Mouse (Mus musculus): ENCODE measurements at regions not wholly inside any gene's neighbourhood (a gene's known extent, or its start where the extent isn't known, plus 50 kb on each side); places are given as distances from the start of the nearest gene placed in this dataset.

GRCm38 (mm10) chr9:122595120-122595943 is 151.8 kb upstream of the Topaz1 start:
- Histone ChIP-seq H3K36me3 (replicated peaks; ENCODE audit: control insufficient read depth, insufficient read depth) (no peaks in the 10 kb centered on the region), H3K9me3 (ENCODE audit: control insufficient read depth, low read length) (no peaks in the 10 kb centered on the region), H3K9ac (peak overlapping the region; percentile 50), H3K27me3 (ENCODE audit: control insufficient read depth, insufficient read depth, low read length) (0 out of 2 replicates have a peak, but pooled peaks cover 7% of the 10 kb centered on the region), H3K4me3 (replicated peaks; ENCODE audit: low read length) (peak overlapping the region; percentile 29), H3K4me1 (replicated peaks; ENCODE audit: control insufficient read depth, insufficient read depth, low read length) (peaks cover 41% of the 10 kb centered on the region), H3K4me2 (replicated peaks) (peak overlapping the region; percentile 53), H3K27ac (peak overlapping the region; percentile 18; the same call in 1 of the 2 replicates)
- WGBS = 1% methylated on average over 31 of the region's 31 CpGs
- ATAC-seq (ENCODE audit: low FRiP score) (peak; percentile 67), DNase-seq (ENCODE audit: low spot score) (no peak)

- Histone ChIP-seq H3K9ac (no peak overlapping the region), H3K4me3 (replicated peaks; ENCODE audit: low read length) (no peak overlapping the region), H3K36me3 (replicated peaks; ENCODE audit: control insufficient read depth, insufficient read depth) (no peaks in the 10 kb centered on the region), H3K27me3 (ENCODE audit: control insufficient read depth, insufficient read depth, low read length) (no peaks in the 10 kb centered on the region), H3K4me2 (replicated peaks) (no peak overlapping the region), H3K27ac (no peak overlapping the region), H3K4me1 (replicated peaks; ENCODE audit: control insufficient read depth, insufficient read depth, low read length) (no peaks in the 10 kb centered on the region), H3K9me3 (ENCODE audit: control insufficient read depth, low read length) (no peaks in the 10 kb centered on the region)
- WGBS = 89% methylated on average over 2 of the region's 2 CpGs
- DNase-seq (ENCODE audit: low spot score) (no peak), ATAC-seq (ENCODE audit: low FRiP score) (no peak)
Measured at GRCm38 (mm10) chr9:122603106-122603505, 144.0 kb upstream of the Topaz1 start.

- Histone ChIP-seq H3K9ac (no peak overlapping the region), H3K4me1 (replicated peaks; ENCODE audit: control insufficient read depth, insufficient read depth, low read length) (no peaks in the 10 kb centered on the region), H3K36me3 (replicated peaks; ENCODE audit: control insufficient read depth, insufficient read depth) (no peaks in the 10 kb centered on the region), H3K27ac (no peak overlapping the region), H3K4me2 (replicated peaks) (no peak overlapping the region), H3K9me3 (ENCODE audit: control insufficient read depth, low read length) (no peaks in the 10 kb centered on the region), H3K27me3 (ENCODE audit: control insufficient read depth, insufficient read depth, low read length) (no peaks in the 10 kb centered on the region), H3K4me3 (replicated peaks; ENCODE audit: low read length) (no peak overlapping the region)
- DNase-seq (ENCODE audit: low spot score) (no peak), ATAC-seq (ENCODE audit: low FRiP score) (no peak)
- 86% methylated on average over 5 of the region's 5 CpGs for WGBS
Measured at GRCm38 (mm10) chr9:122609616-122610015, 137.5 kb upstream of the Topaz1 start.

GRCm38 (mm10) chr9:122610918-122611317 is 136.2 kb upstream of the Topaz1 start:
- ATAC-seq (ENCODE audit: low FRiP score) = no peak
- no peaks in the 10 kb centered on the region for H3K4me1 ChIP-seq (replicated peaks; ENCODE audit: control insufficient read depth, insufficient read depth, low read length)
- no peak overlapping the region for H3K27ac ChIP-seq
- DNase-seq (ENCODE audit: low spot score) = no peak
- H3K4me2 ChIP-seq (replicated peaks) = no peak overlapping the region
- no peak overlapping the region for H3K9ac ChIP-seq
- H3K9me3 ChIP-seq (ENCODE audit: control insufficient read depth, low read length) = no peaks in the 10 kb centered on the region
- H3K36me3 ChIP-seq (replicated peaks; ENCODE audit: control insufficient read depth, insufficient read depth) = no peaks in the 10 kb centered on the region
- H3K27me3 ChIP-seq (ENCODE audit: control insufficient read depth, insufficient read depth, low read length) = no peaks in the 10 kb centered on the region
- H3K4me3 ChIP-seq (replicated peaks; ENCODE audit: low read length) = no peak overlapping the region
- 95% methylated on average over 10 of the region's 10 CpGs for WGBS

- Histone ChIP-seq H3K9ac (no peak overlapping the region), H3K4me2 (replicated peaks) (no peak overlapping the region), H3K9me3 (ENCODE audit: control insufficient read depth, low read length) (no peaks in the 10 kb centered on the region), H3K27me3 (ENCODE audit: control insufficient read depth, insufficient read depth, low read length) (no peaks in the 10 kb centered on the region), H3K27ac (no peak overlapping the region), H3K36me3 (replicated peaks; ENCODE audit: control insufficient read depth, insufficient read depth) (no peaks in the 10 kb centered on the region), H3K4me3 (replicated peaks; ENCODE audit: low read length) (no peak overlapping the region), H3K4me1 (replicated peaks; ENCODE audit: control insufficient read depth, insufficient read depth, low read length) (no peaks in the 10 kb centered on the region)
- WGBS = 26% methylated on average over 5 of the region's 5 CpGs
- DNase-seq (ENCODE audit: low spot score) (no peak), ATAC-seq (ENCODE audit: low FRiP score) (no peak)
Measured at GRCm38 (mm10) chr9:122614579-122615252, 132.4 kb upstream of the Topaz1 start.

- Histone ChIP-seq H3K36me3 (replicated peaks; ENCODE audit: control insufficient read depth, insufficient read depth) (no peaks in the 10 kb centered on the region), H3K9me3 (ENCODE audit: control insufficient read depth, low read length) (no peaks in the 10 kb centered on the region), H3K27ac (no peak overlapping the region), H3K4me1 (replicated peaks; ENCODE audit: control insufficient read depth, insufficient read depth, low read length) (no peaks in the 10 kb centered on the region), H3K4me2 (replicated peaks) (no peak overlapping the region), H3K4me3 (replicated peaks; ENCODE audit: low read length) (no peak overlapping the region), H3K27me3 (ENCODE audit: control insufficient read depth, insufficient read depth, low read length) (no peaks in the 10 kb centered on the region), H3K9ac (no peak overlapping the region)
- ATAC-seq (ENCODE audit: low FRiP score) = no peak
- DNase-seq (ENCODE audit: low spot score) = peak; percentile 49
- 13% methylated on average over 4 of the region's 4 CpGs for WGBS
Measured at GRCm38 (mm10) chr9:122615351-122615750, 131.8 kb upstream of the Topaz1 start.

GRCm38 (mm10) chr9:122617793-122618192 is 129.4 kb upstream of the Topaz1 start:
- ATAC-seq (ENCODE audit: low FRiP score) (no peak), DNase-seq (ENCODE audit: low spot score) (no peak)
- H3K27ac ChIP-seq = no peak overlapping the region
- no peaks in the 10 kb centered on the region for H3K4me1 ChIP-seq (replicated peaks; ENCODE audit: control insufficient read depth, insufficient read depth, low read length)
- H3K4me2 ChIP-seq (replicated peaks) = no peak overlapping the region
- no peaks in the 10 kb centered on the region for H3K27me3 ChIP-seq (ENCODE audit: control insufficient read depth, insufficient read depth, low read length)
- H3K36me3 ChIP-seq (replicated peaks; ENCODE audit: control insufficient read depth, insufficient read depth) = no peaks in the 10 kb centered on the region
- no peak overlapping the region for H3K4me3 ChIP-seq (replicated peaks; ENCODE audit: low read length)
- H3K9me3 ChIP-seq (ENCODE audit: control insufficient read depth, low read length) = no peaks in the 10 kb centered on the region
- 64% methylated on average over 3 of the region's 3 CpGs for WGBS
- H3K9ac ChIP-seq = no peak overlapping the region

GRCm38 (mm10) chr9:122625081-122625480 is 122.1 kb upstream of the Topaz1 start:
- no peak overlapping the region for H3K9ac ChIP-seq
- no peak overlapping the region for H3K4me3 ChIP-seq (replicated peaks; ENCODE audit: low read length)
- no peak overlapping the region for H3K4me2 ChIP-seq (replicated peaks)
- H3K36me3 ChIP-seq (replicated peaks; ENCODE audit: control insufficient read depth, insufficient read depth) = no peaks in the 10 kb centered on the region
- no peak overlapping the region for H3K27ac ChIP-seq
- H3K27me3 ChIP-seq (ENCODE audit: control insufficient read depth, insufficient read depth, low read length) = no peaks in the 10 kb centered on the region; the same call in 1 of the 2 replicates
- ATAC-seq (ENCODE audit: low FRiP score) = no peak
- H3K4me1 ChIP-seq (replicated peaks; ENCODE audit: control insufficient read depth, insufficient read depth, low read length) = no peaks in the 10 kb centered on the region; the same call in 1 of the 2 replicates
- H3K9me3 ChIP-seq (ENCODE audit: control insufficient read depth, low read length) = no peaks in the 10 kb centered on the region
- 88% methylated on average over 1 of the region's 1 CpGs for WGBS
- no peak for DNase-seq (ENCODE audit: low spot score)

- Histone ChIP-seq H3K4me3 (replicated peaks; ENCODE audit: low read length) (no peak overlapping the region), H3K9me3 (ENCODE audit: control insufficient read depth, low read length) (no peaks in the 10 kb centered on the region), H3K4me1 (replicated peaks; ENCODE audit: control insufficient read depth, insufficient read depth, low read length) (peaks cover 2% of the 10 kb centered on the region; the same call in 1 of the 2 replicates), H3K9ac (no peak overlapping the region), H3K36me3 (replicated peaks; ENCODE audit: control insufficient read depth, insufficient read depth) (no peaks in the 10 kb centered on the region), H3K27ac (no peak overlapping the region), H3K4me2 (replicated peaks) (no peak overlapping the region), H3K27me3 (ENCODE audit: control insufficient read depth, insufficient read depth, low read length) (no peaks in the 10 kb centered on the region; the same call in 1 of the 2 replicates)
- 86% methylated on average over 6 of the region's 6 CpGs for WGBS
- DNase-seq (ENCODE audit: low spot score) (no peak), ATAC-seq (ENCODE audit: low FRiP score) (no peak)
Measured at GRCm38 (mm10) chr9:122626346-122626745, 120.8 kb upstream of the Topaz1 start.

Data from hindbrain, embryonic 14.5 days (tissue).